Mouse (Mus musculus): ENCODE data around the gene Lipc.

The Lipc gene

GRCm38 (mm10) chr9:70952126-70952525, at the start of gene Lipc:
Gene Lipc (minus strand): TSS chr9:70952226.
- DNase-seq: no peak

DNA sequence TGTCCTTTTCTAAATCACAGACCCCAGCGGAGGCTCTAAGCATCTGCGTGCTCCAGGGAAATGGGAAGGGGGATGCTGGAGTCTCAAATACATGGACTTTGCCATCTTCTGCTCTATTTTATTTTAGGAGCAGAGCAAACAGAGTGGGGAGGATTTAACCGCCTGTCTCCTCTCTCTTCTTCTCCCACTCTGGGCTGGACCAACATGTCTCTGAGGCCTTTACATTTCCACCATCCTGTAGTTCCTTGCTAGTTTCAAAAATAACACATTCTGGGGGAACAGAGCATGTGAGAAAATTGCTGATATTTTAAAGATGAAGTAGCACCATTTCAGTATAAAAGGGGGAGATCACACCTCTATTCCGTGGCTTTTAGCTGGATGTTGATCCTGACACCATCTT, 47.1 kb upstream of the Lipc start:
- DNase-seq: no peak

DNA sequence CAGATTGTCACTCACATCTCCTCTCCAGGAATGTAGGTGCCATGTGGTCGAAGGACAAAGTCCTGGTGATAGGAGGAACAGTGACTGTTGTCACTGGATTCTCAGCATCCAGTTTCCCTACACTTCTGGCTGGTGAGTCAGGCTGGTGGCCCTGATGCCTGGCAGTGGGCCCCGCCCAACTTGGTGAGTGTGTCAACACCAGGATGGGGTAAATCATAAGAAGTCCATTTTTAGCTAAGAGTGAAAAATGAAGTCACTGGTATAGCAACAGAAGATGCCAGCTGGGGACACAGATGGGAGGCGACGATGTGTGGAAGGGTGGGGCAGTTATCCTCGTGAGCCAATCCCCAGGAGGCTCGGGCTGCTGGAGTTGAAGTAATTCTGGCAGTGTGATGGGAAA, 46.7 kb upstream of the Lipc start:
- peak; percentile 78 for DNase-seq

DNA sequence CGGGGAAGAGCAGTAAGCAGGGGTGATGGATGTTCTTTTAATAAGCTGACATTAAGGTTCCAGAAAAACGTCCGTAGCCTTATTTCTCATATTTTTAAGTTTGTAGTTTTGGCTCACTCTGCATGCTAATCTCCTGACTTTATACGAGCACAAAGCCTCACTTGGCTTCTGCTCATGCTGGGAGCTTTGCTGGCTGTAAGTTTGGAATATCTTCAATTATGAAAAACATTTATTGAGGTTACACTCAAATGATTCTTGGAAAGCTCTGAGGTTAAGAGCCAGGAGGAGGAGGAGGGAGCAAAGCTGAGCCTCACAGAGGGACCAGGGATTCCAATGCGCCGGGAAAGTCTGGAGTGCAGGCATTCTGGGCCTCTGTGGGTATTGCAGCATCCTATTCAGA, 41.3 kb upstream of the Lipc start:
- DNase-seq: no peak

- DNase-seq: no peak
Measured at GRCm38 (mm10) chr9:70991401-70991800, 39.4 kb upstream of the Lipc start.

DNA sequence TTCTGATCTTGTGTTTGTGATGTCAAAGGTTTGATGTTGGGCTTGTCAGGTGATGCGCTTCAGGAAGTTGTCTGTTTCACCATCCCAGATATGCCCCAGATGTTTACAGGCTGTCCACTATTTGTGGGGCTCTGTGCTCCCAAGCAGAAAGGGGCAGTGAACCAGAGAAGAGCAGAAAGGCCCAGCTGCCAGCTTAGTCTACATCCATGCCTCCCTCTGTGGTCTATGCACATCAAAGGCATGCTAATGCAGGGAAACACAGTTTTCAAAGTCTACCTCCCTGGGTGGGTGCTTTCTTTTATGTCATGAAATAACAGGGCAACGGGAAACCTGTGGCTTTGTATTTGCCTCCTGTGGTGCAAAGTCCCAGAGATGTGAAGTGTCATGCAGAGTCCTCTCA, 35.2 kb upstream of the Lipc start:
- DNase-seq: no peak

DNA sequence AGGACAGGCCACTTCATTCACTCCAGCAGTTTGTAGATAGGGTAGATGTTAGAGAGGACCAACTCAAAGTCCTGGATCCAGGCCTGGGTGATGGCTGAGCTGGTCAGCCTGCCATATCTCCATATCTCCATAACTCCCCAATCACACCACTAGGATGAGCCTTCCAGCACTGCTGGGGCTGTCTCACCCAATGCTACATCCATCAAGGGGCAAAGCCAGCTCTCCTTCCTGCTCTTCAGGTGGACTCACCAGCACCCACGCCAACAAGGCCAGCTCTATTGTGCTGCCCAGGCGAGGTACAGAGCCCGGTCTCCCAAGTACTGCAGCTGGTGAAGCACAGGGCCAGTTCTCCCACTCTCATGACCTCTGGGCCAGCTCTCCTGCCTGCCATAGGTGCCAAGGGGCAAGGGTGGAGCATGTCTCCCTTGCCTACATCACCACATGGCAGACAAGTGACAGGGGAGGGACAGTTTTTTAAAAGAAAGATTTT, 31.0 kb upstream of the Lipc start:
- no peak for DNase-seq

GRCm38 (mm10) chr9:70981721-70982120, 29.7 kb upstream of the Lipc start:
- DNase-seq: no peak

DNA sequence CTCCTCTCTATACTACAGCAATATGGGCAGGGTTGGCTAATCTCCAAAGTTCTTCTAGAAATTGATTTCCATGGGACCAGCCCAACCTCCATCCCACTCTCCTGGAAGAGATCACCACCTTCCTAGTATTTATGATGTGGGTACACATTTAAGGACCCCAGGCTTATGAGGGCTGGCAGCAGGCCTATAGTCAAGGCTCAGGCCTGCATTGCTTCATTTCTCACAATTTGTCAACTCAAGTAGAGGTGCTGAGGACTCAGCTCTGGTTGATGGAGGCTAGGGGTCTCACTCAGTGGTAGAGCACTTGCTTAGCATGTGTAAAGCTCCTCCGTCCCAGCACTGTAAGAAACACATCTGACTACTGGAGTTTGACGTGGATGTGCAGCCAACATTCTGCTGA, 27.6 kb upstream of the Lipc start:
- no peak for DNase-seq

GRCm38 (mm10) chr9:70979171-70979570, 27.1 kb upstream of the Lipc start:
- DNase-seq: no peak

GRCm38 (mm10) chr9:70977392-70977791, 25.4 kb upstream of the Lipc start:
- no peak for DNase-seq

DNA sequence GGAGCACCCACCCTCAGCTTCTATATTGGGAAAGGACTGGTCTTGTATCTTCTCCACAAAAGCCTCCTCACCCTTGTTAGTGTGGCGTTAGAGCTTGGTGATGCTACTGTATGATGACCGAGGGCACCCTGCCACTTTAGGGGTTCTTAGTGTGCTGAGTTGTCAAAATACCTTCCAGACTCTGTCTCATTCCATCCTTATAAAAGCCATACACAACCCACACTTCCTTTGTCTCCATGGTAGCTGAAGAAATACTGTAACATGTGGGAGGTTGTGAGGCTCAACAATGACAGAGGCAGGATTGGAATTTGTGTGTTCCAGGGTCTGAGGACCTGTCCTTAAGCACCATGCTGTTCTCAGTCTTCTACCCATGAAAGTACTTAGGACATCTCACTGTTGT, 23.9 kb upstream of the Lipc start:
- DNase-seq: no peak

GRCm38 (mm10) chr9:70973286-70973685, 21.3 kb upstream of the Lipc start:
- no peak for DNase-seq

DNA sequence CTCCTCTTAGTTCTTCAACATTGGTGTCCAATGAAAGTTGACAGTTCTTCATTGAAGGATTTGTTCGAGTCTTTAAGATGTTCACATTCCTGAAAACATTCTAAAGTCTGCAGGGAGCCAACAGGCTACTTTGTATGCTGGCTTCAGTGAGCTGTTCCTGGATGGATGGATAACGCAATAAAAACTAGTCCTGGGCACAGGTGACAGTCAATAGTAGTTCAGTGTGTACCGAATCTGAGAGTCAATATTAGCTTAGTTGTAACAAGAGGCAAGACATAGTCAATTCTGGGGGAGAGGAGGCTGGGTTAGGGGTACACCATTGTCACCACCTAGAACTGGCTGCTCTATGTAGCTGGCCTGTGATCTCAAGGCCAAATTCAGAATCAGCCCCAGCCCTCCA, 17.2 kb upstream of the Lipc start:
- no peak for DNase-seq

DNA sequence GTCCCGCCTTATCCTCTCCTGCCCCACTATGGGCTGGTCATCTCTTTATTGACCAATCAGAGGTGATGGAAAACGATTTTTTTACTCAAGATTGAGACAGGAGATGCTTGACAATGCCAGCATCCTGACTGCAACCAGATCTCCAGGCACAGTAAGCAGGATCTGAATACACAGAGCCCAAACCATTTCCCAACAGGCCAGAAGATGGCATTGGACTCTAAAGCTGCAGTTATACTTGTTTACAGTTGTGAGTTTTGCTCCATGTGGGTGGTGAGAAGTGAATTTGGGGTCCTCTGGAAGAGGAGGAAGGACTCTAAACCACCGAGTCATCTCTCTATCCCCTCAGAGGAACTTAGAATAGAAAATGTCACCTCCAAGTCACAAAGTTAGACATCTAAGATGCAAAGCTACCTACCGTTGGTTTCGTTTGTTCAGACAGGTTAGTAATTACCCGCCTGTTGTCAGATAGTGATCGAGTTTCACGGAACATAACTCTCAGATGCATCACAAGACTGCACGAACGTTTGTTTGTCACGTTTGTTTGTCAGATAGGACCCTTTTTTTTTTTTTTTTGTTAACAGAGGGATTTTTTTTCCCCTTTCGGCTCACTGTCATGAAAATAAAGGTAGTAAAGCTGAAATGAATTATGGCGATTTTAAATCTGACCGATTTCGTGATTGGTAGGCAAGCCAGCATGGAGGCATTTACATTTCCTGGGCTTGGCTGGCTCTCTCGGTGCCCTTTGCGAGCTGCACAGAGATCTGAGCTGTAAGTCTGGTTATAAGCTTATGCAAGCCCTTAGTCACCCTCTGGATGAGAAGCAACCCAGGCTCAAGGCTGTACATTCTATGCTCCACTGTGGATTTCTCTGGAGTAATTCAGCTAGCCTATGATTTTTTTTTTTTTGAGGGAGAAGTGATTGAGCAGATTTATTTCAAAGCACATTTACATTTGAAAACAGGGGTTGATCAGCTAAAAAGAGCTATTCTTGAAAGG, 14.3 kb upstream of the Lipc start:
- no peak for DNase-seq

- no peak for DNase-seq
Measured at GRCm38 (mm10) chr9:70965422-70965821, 13.4 kb upstream of the Lipc start.

DNA sequence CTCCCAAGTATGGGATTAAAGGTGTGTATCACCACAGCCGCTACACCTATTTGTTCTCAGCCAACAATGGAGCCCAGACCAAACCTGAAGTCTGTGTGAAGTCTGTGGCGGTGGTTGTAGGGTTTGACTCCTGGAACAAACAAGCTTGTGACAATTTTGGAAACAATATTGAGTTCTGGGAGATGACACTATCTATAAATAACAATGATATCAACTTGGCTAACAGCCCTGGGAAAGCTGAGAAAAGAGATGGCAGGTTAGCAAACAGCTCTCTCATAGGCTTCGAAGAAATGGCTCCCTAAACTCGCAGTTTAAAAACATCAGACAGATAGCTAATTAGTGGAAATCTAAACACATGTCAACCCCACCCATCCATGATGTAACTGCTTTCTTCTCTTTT, 13.0 kb upstream of the Lipc start:
- no peak for DNase-seq

DNA sequence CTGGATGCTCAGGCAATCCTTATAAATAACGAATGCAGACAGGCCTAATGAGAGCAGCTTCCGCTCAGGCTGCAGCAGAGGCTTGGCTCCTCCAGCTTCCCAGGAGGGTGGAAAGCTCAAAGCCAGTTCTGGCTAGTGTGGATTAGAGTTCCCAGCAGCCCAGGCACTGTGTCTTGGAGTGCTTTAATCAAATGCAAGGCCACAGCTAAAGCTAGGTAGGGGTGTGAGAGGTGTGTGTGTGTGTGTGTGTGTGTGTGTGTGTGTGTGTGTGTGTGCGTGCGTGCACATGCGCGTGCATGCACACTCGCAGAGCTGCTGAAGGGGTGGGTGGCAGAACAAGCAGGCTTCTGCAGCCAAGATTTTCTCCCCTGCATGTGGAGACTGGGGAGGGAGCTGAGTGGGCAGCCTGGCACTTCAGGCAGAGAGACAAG, 11.4 kb upstream of the Lipc start:
- DNase-seq: peak; percentile 28

DNA sequence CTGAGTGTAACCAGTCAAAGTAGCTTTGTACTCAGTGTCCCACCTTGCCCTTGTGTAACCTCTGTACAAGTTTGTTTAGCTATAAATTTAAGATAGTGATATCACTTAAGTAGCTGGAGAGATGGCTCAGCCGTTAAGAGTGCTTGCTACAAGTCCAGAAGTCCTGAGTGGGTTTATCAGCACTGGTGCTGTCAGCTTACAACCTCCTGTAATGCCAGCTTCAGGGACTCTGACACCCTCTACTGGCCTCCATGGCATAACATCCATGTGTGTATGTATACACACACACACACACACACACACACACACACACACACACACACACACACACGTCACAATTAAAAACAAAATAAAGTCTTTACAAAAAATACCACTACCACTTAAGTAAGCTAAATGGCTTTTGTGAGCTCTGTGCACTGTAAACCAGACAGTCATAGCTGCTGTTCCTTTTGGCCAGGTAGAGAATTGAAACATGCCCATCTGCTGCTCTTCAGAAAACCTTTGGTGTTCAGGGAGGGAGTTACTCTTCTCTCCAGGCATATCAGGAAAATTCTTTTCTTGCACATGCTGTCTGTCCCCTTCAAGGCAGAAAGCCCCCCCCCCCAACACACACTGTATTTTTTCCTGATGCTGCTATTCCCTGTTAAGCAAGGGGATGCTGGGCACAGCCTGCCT, 10.9 kb upstream of the Lipc start:
- no peak for DNase-seq

DNA sequence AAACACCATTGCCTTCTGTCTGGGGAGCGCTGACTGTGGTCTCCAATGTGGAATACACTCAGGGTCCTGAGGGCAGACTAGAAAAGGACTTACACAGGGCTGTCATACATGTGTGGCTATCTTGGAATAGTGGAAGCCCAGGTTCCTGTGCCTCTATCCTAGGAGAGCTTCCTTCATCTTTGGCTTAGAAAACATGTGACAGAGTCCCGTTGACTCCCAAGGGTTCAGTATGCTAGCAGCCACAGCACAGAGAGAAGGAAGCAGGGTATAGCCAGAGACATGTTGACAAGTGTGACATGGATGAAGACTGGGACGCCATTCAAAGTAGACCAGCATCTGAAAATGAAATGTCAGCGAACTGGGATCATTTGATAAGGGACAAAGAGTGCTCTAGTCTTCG, 8.3 kb upstream of the Lipc start:
- DNase-seq: no peak

DNA sequence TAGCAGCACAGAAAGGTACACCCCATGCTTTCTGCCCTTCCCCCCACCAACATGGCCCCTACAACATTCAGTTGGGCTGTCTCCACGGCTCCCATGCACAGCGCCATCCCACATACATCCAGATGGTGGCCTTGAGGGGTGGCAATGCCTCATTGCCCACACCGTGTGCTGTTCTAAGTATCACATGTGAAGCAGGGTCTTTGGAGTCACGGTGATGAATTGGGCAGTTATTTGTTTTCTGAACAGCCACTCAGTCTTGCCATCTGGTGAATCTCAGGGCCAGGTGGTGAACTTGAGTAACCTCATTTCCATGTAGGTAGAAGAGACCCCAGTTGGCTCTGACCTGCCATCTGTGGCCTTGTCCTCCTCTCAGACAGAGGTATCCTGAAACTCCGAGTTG, 7.8 kb upstream of the Lipc start:
- DNase-seq: no peak

DNA sequence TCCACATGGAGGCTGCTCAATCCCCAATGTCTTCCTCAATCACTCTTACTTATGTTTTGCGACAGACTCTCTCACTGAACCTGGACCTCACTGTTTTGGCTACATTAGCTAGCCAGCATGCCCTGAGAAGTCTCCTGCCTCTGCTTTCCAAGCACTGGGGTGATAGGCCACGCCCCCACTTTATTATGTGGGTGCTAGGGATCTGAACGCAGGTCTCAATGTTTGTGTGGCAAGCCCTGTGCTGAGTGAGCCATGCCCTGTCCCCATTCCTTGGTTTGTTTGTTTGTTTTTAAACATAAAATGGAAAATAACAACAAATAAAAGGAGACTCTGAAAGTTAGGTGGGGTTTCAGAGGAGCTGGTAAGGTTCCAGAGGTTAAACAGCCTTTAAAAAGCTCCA, 7.4 kb upstream of the Lipc start:
- DNase-seq: no peak

- DNase-seq: no peak
Measured at GRCm38 (mm10) chr9:70958381-70958780, 6.4 kb upstream of the Lipc start.

- DNase-seq: no peak
Measured at GRCm38 (mm10) chr9:70957717-70958116, 5.7 kb upstream of the Lipc start.

All from right cerebral cortex, postnatal 14 days (tissue).